Mouse (Mus musculus) brain, embryonic 18.5 days (tissue): Measurements from ENCODE around the gene Zfp969.
"Not testable (repeated sequence)": the region's sequence is repeated elsewhere in the genome, so short reads cannot be mapped to it uniquely, and the experiment has no call there.

Experiments used
- DNase-seq: peaks from one replicate; pipeline ENCODE4 v3.0.0-alpha.2; 2012; ENCODE audit warnings: low read depth, low spot score

Zfp969 gene

DNA sequence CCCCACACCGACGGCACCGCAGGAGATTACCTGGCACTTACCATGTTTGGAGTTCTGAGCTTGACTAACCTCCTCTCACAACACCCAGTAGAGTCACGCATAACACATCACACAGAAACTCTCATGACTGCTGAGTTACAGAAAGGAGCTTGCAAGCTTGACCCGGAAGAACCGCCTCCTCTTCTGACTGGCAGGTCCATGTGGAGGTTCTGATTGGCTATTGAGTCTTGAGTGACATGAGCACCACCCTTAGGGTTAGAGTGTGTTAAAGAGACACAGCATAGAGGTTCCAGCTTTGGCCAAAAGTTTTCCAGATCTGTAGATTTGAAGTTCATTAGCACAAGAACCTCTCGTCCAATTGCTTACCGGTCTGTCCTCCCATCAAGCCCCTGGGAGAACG lies at the start of gene Zfp969:
TSS of gene Zfp969 (minus strand) at position 101 of the 400 bp plus-strand sequence.
- DNase-seq, result not testable (repeated sequence)

GRCm38 (mm10) chr2:175741237-175741636 lies 37.8 kb upstream of the Zfp969 start, which contains the start of gene Gm2007:
TSS of gene Gm2007 (plus strand) at chr2:175741537.
- DNase-seq, result not testable (repeated sequence)

DNA sequence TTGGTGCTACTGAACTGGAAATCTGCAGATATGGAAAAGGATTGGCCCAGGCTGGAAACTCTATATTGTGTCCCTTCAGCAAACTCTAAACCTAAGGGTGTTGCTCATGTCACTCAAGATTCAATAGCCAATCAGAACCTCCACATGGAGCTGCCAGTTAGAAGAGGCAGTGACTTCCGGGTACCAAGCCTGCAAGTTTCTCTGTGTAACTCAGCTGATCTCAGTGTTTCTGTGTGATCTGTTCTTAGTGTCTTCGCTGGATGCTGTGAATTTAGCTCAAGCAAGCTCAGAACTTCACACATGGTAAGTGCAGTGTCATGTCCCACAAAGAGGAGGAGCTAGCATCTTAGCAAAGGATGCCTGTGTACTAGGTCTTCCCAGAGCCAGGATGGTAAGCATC lies 59.8 kb downstream of the Zfp969 start, which contains the start of gene Gm11007:
TSS of gene Gm11007 (plus strand) at position 301 of the 400 bp plus-strand sequence.
- DNase-seq, result not testable (repeated sequence)
